Mouse (Mus musculus): ENCODE results near the gene Slc30a7. TPM values are rescaled to one million over a fixed set of nuclear protein-coding genes. Genes with fewer than 3 reads are reported as not detected.

Gene Slc30a7
- polyA plus RNA-seq (2015; fragmentation: Nextera tagmentation; extraction: Ambion mirVana): 27.0 and 33.3 TPM in 2 replicates

GRCm38 (mm10) chr3:116006978-116007940, at the start of gene Slc30a7, which contains the start of gene Extl2:
TSS of gene Slc30a7 (minus strand) at chr3:116007406.
TSS of gene Extl2 (plus strand) at chr3:116007462.

Small RNA genes within 50 kb of the gene (microRNA-seq; reads per million reads assigned to microRNA genes)
- not detected for gene Mir669n (ENCODE audit: borderline replicate concordance, insufficient number of aligned reads)

Other genes with a start within 250 kb of the Slc30a7 start
- 17.4 and 24.9 TPM in 2 replicates for gene Dph5, start 119.6 kb downstream of the Slc30a7 start, polyA plus RNA-seq (2015; fragmentation: Nextera tagmentation; extraction: Ambion mirVana)
- gene Extl2, start 56 bp upstream of the Slc30a7 start, polyA plus RNA-seq (2015; fragmentation: Nextera tagmentation; extraction: Ambion mirVana): 26.4 and 35.1 TPM in 2 replicates
- 18.0 and 30.6 TPM in 2 replicates for gene Vcam1, start 122.3 kb upstream of the Slc30a7 start, polyA plus RNA-seq (2015; fragmentation: Nextera tagmentation; extraction: Ambion mirVana)
- gene Gpr88, start 246.1 kb upstream of the Slc30a7 start, polyA plus RNA-seq (2015; fragmentation: Nextera tagmentation; extraction: Ambion mirVana): 0.57 and 1.2 TPM in 2 replicates